Mouse (Mus musculus) stomach, postnatal 0 days (tissue): ENCODE measurements at regions not wholly inside any gene's neighbourhood (a gene's known extent, or its start where the extent isn't known, plus 50 kb on each side); places are given as distances from the start of the nearest gene placed in this dataset.

ENCODE experiments used
- CTCF ChIP-seq: IDR thresholded peaks from 2 replicates; pipeline ENCODE4 v1.5.1; 2016; ENCODE audit warnings: antibody characterized with exemption, low read depth, mild to moderate bottlenecking, moderate library complexity
- EP300 ChIP-seq: optimal IDR thresholded peaks from 2 replicates; pipeline ENCODE3; 2016; ENCODE audit warnings: antibody characterized with exemption

- TF ChIP-seq CTCF: no peak
- no peak for TF ChIP-seq EP300
Observed at GRCm38 (mm10) chr5:43107436-43108259, 125.3 kb upstream of the Cpeb2 start.
